Mouse (Mus musculus) urinary bladder, postnatal 4 days (tissue): ENCODE data around the gene Gm49396.

Experiments
- DNase-seq, 2 experiments: peaks; one replicate each; pipeline ENCODE4 v3.0.0; 2021 to 2022; ENCODE audit warnings: low spot score in 2 of 2

Gene Gm49396

DNA sequence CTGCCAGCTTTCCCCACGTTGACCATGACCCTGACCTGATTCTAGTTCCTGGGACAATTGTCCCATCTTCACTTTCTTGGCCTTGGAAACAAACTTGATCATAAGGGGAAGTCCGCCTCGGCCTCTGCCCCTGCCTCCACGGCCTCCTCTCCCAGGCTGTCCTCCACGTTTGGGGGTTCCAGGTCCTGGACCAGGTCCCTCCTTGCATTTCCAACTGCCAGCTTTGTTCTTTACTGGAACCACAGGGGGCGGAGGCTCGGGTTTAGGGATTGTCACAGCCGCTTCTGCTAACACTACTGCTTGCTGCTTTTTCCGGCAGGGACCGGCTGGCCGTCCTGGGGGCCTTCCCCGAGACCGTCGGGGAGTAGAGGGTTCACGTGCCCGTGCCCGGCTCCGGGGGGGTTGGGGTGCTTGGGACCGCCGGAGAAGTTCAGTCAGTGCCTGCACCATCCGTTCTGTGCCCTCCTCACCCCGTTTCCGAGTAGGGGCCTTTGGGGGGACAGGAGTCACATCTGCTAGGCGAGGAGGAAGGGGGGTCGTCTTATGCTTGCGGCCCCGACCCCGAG, 23.4 kb downstream of the Gm49396 start:
- DNase-seq, result no peak

DNA sequence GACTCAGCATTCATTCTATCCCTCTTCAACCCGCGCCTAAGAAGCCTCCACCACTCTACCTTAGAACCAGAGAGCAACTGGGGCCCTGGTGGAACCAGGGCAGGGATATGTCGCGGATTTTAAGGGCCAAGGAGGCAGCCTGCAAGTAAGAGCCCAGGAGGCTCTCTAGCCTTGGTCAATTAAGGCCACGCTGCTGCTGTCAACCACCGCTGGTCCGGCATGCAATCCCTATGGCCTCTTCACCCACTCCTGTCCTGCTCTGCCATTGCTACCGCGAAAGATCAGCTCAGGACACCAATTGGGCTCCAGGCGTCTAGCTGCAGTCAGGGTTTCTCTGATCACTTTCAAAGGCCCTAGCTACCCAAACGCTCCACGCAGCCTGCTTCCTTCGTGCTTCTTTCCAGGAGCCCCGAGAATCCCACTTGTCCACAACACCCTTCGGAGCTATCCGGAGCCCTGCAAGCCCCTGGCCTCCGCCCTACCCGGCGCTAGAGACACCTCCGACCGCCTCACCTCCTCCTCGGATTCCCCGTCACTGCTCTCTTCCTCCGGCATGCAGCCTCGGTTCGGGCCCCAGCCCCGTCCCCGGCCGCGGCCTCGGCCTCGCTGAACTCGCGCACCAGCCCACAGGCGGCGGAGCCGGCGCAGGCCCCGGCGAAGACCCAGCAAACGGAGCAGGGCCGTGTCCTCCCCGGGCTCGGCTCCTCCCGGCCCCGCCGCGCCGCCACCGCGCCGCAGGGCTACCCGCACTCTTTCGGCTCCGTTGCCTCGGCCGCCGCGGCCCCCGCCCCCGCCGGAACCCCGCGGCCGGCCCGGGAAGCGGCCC, 24.9 kb downstream of the Gm49396 start:
- DNase-seq, result no peak

DNA sequence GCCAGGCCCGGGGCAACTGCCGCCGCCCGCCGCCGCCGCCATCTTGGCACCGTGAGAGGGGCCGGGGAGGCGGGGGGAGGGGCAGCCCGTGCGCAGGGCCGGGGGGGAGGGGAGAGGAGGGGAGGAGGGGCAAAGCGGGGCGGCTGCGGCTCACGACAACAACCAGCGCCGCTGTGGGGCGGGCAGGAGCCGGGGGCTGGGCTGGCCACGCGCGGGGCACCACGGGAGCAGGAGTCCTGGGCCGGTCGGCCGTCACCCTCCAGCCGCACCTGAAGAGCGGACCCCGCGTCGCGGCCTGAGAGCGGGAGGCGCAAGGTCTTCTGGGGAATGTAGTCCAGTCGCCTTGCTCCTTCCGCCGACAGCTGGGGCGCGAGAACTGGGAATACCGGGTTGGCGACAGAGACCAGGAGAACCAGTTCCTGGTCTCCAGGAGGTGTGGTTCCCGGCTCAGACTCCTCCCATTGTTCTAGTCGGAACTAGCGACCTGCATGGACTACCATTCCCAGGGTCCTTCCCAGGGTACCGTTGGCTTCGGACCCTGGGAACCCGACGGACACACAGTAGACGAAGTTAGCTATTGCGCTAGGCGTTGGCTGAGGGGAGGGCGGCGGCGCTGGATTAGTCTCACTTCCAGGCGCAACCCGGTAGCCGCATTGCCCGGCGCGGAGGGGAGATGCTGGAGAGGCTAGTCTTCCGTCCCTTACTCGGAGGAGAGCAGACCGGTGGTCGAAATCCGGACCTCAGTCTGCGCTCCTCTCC, 25.7 kb downstream of the Gm49396 start, which contains the start of gene Kmt2b:
Gene Kmt2b (minus strand): TSS at position 51 of the 759 bp plus-strand sequence.
- peak; percentile 95 to 97 for DNase-seq

DNA sequence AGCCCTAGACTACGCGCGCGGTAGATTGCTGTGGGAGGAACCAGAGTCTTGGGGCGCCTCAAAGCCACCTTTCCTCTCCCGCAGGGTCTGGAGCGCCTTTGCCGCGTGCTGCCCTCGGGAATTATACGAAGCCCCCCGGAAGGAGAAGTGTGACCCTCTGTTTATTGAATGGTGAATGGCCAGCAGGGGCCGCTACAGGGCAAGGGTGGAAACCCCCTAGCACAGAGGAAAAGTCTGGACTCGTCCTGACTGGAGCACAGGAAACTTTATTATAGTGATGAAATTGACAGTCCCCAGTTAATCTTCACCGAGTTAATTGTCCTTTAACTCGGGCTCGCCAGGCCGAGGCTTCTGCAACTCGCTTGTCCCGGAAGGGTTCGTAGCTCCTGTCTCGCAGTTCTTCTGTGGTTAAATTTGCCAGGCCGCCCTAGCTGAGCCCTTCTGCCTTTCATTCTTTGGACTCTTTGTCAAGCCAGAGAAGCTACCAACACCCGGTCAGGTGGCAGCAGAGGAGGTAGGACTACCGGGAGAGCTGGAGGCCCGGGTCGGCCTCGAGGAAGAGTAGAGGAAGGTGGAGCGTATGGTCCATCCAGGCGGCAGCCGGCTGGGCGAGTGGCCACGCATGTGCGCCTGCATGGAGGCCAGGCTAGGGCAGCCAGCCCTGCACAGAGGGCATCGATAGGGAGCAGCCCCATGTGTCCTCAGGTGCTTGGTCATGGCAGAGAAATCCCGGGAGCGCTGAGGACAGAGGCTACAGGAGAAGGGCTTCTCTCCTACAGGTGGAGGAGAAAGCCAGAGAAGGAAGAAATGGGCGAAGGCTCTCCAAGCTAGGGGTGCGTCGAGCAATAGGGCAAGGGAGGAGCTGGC, 26.5 kb downstream of the Gm49396 start:
- DNase-seq, result peak; percentile 76 to 88

DNA sequence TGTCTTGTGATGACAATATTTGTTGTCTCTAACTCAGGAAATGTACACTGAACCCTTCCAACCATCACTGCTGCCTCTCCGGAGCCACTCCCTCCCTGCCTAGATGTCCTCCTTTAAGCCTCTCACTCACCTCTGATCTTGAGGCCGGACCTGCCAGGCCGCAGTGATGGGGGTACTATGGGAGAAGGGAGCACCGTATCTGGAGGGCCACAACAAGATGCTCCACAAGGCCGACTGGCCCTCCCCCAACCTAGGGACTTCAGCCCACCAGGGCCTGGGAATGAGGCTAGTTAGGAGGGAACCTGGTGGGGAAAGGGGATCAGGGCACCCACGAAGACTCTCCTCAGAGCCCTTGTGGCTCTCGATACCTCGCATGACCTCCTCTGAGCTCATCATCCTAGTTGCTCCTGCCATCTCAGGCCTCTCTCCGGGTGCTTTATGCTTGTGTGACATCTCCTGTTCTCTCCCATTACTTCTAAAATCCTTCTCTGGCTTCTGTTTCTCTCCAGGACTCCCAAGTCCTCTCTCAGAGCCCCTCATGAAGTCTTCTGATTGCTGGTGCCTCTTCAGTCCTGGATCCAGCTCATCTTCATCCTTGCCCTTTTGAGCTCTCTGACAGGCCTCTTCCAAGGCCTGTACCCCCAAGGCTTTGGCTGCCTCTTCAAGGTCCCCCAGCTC, 27.9 kb downstream of the Gm49396 start:
- DNase-seq, result no peak

DNA sequence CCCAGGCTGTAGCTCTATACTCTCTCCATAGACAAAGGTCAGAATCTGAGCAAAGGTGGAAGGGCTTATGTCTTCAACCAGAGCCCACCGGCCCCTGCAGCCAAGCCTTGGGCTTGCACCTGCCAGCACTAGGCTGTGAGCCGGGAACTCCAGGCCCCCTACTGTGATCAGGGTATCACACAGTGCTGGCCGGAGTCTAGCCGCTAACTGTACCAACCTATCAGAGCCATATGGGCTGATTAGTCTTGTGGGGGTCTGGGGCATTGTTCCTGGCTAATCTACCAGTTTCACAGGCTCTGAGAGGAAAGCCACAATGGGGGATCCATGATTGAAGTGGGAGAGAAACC, 28.4 kb downstream of the Gm49396 start:
- no peak for DNase-seq

DNA sequence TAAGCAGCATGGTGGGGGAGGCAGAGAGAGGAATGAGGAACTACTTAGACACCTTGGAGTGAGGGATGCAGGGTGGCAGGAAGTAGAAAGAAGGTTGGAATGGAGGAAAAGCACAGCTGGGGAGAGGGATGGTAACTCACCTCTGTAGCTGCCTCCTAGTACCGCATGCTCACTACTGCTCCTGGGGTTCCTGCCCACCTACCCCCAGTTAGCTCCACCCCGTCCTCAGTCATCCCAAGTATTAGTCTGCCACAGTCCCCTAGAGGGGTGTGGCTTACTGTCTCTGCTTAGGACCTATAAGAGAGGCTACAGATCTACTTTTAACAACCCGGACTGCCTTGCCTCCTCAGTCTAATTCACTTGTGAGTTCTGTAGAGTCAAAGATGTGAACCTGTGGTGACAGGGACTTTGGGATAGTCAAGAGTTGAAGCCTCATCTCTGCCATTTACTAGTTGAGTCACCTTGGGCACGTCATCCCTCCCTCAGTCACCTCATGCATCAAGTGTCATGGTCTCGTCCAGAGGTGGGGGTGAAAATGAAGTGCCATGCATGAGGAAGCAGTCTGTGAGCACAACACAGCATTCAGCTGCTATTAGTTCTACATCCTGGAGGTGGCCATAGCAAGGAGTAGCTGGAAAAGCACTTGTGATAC, 29.8 kb downstream of the Gm49396 start:
- no peak for DNase-seq

DNA sequence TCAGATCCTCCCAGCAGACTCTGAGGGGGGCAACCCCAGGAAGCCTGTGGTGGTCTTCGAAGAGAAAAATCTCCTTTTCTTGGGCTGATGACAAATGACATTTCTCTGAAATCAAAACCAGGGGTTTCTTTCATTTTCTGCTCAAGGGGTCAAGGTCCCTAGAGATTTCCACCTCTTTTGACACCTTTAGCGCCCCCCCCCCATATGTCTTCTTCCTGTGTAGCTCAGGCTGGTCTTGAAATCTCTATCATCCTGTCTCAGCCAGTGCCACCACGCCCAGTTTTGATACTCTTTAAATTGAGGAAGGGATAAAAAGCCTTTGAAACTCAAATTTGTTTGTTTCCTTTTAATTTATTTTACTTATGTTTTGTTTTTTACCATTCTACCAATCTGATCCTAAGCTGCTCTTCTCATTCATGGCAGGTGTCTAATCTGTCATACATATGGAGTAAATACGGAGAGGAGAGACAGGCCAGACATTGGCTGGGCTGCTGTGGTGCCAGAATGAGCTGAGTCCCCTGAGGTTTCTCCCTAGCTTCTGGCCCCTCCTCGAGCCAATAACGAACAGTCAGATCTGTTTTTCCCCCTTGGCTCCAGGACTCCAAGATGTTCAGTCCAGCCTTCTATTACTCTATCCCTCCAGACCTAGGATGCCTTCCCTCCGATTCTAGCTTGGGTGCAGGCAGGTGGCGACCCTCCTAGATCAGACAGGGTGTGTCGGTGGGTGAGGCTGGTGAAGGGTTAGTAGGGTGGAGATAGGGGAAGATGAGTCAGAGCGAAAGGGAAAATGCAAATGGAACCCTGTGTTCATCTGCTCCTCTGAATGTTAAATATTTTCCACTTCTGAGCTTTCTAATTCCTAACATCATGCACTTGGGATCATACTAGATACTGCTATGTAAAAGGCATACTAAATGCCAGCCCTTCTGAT, 30.7 kb downstream of the Gm49396 start:
- no peak for DNase-seq

DNA sequence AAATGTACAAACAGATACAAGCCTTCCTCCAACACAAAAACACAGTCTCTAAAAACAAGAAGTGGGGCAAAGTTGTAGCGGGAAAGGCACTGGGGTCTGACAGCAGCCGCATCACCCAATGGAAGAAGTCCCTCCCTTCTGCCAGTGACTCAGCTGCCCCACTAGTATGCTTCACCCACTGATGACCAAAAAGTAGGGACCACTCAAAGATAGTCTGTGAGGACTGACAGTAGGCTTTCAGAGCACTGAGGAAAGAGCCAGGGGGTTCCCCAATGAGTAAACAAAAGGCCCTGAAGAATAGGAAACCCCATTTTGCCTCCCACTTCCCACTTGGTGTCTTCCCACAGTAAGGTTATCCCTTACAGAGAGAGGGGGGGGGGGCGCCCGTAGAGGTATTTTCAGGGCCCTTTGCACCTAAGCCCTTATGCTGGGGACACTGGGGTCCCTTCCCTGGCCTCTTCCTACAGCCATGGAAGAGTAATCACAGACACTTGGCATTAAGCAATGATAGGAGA, 31.4 kb downstream of the Gm49396 start:
- no peak for DNase-seq

DNA sequence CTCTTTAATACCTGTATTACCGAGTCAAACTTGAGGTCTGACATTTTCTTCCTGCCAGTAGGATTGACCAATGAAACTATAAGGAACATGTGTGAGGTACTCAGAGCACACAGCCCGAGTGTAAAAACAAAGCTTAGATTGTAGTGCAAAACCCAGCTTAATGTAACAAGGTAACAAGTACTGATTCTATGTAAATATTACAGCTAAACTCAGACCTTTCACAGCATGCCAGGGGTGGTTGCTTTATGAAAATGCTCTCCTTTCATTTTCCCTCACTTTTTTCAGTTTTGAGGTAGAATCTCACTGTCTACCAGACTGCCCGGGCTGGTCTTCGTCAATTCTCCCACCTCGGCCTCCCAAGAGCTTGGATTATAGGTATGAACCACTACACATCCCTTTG, 32.9 kb downstream of the Gm49396 start:
- DNase-seq, result no peak

DNA sequence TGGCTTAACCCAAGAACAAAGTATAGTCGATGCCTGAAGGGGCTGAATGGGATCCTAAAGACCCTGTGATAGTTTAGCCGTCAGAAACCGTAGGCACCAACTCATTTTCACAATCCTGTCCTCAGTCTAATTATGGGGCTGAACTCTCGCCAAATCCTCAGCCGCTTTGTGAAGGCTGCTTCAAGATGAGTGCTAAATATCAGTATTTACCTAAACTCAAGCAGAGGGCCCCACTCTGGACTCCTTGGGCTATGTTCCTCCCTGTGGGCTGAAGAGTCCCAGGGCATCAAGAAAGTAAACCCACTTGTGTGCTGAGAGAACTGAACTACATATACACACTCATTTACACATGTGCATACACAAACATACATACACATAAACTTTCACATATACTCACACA, 33.7 kb downstream of the Gm49396 start:
- no peak for DNase-seq

DNA sequence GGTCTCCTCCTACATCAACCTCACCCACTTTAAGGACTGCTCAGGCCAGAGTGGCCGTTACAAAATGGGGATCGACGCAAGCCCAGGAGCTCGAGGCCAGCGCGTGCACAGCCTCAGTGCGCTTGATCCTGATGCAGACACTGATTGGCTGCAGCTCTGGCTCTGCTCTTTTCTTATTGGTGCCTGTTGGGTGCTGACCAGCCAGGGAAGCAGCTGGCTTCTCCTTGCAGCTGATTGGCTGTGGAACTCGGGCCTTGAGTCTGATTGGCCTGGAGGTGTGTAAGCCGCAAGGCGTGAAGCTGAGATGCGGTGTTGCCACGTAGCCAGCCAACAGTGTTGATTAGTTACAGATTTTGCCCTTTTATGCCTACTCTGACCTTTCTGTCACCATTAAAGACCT, 35.6 kb downstream of the Gm49396 start, which contains the start of gene Zbtb32:
Gene Zbtb32 (minus strand): TSS at position 124 of the 400 bp plus-strand sequence.
- no peak for DNase-seq

DNA sequence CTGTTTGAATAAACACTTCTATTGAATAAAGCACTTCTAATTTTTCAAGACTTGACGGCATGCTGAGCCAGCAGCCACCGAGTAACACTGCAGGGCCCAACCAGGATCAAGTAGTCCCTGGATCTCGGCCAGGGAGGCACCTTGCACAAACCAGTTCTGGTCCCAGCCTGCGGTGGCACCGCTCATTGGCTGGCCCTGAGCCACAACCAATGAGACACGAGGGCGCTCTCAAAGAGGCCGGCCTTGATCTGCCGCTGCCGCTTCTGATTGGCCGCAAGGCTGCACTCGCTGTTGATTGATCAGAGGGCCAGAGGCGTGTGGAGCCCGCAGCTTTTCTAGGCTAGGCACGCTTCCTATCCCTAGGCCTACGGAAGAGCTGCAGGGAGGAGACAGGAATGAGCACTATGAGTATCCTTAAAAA, 36.8 kb downstream of the Gm49396 start:
- peak; percentile 83 to 89 for DNase-seq

DNA sequence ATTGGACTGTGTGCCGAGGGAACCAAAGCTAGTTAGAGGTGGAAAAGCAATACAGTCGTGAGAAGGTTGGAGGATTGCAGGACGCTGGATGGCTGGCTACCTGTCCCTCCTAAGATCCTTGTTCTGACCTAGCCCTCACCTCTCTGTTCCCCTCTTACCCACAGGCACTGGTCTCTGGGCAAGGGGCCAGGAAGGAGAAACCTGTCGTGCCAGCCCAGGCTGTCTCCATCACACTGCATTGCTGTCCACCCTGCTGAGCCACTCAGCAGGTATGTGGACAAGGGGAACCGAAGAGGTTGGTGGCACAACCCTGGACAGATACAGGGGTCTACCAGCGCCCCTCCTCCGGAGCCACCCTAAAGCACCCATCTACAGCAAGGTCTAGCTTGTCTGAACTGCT, 37.5 kb downstream of the Gm49396 start:
- peak; percentile 64 to 70 for DNase-seq

DNA sequence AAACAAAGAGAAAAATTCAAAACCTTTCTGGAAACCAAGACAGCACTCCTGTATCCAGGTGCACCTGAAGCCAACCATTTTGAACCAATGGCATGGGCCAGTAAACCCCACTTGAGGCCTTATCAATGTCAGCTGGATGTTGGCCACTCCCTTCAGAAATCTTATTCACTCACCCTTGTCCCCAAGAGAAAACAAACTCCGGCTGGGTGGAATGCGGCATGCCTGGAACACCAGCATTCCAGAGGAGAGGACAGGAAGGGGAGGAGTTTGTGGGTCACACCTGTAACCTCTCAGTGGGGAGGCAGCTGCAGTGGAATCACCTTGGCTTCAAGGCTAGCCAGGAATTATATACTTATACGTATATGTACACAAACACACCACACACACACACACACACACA, 39.4 kb downstream of the Gm49396 start:
- peak in 1 of 2 experiments; percentile 51 for DNase-seq

DNA sequence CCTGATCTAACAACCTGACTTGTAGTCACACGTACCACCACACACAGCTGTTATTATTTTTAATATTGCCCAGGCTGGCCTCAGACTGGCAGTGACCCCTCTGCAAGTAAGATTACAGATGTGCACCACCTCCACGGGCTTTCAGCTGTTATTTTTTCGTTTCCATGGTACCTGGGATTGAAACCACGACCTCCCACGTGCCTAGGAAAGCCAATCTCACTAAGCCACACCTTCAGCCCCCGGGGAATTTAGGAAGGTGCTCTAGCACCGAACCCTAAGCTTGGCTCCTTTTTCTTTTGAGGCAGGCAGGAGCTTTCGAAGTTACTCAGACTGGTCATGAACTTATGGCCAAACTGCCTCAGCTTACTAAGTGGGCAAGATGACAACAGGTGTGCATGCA, 41.3 kb downstream of the Gm49396 start:
- no peak for DNase-seq

DNA sequence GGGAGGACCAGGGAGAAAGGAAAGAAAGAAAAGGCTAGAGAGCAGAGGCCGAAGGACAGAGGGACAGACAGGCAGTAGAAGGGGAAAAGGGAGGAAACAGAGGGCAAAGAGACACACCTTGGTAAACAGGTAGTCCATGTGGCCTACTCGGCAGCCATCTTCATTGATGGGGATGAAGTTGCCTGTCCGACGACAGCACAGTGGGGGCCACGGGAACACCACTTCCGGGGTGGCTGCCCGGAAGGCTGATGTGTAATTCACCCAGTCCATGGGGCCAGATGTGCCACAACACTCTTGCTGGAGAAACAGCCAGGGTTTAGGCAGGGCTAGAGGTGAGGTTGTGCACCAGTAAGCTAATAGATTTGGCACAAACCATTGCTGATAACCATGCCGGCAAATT, 41.8 kb downstream of the Gm49396 start:
- no peak for DNase-seq

DNA sequence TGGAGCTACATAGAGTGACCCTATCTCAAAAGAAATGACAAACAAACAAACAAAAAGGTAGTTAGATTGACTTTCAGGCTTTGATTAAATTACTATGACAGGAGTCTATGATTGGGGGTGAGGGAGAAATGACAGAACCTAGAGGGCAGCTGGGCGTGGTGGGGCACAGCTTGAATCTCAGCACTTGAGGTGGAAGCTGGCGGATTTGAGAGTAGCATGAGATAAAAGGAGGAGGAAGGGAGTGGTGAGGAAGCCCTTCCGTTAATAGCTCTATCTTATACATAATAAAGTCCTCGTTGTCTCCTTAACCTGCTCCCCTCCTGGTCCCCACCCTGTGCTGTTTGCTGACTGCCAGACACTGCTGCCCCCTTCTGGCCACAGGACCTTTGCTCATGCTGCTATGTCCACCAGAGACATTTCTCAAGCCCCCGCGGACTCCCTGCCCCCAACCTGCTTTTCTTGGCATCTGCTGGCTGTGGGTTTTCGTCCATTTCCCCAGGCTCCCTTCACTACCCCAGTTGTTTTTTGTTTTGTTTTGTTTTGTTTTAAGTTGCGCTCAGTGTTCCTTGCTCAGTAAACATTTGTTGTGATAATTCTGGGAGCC, 44.7 kb downstream of the Gm49396 start:
- DNase-seq, result no peak

DNA sequence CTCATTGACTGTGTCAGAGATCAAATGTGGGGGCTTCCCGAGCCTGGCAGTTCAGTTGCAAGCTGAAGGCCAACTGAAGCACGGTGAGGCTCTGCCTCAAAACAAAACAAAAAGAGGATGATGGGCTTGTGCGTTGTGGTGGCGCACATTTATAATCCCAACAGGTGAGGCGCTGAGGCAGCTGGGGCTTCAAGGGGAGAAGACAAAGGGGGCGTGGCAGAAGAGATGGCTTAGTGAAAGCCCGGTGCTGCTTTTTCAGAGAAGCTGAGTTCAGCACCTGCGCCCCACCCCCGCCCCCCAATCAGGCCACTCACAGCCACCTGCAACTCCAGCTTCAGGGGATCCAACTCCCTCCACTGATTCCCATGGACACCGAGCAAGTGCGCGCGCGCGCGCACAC, 45.3 kb downstream of the Gm49396 start:
- no peak for DNase-seq
